Mouse (Mus musculus) forebrain, embryonic 15.5 days (tissue): ENCODE measurements around the gene Auh. TPM values are rescaled to one million over a fixed set of nuclear protein-coding genes. Genes with fewer than 3 reads are reported as not detected.

Source experiments
- ATAC-seq: fragments of 200-750 bp; cut with Nextera tagmentation; replicated peaks from 2 replicates; pipeline ENCODE4 v1.8.0; 2017; ENCODE audit warnings: mild to moderate bottlenecking, moderate TSS enrichment, moderate library complexity
- H3K27ac ChIP-seq: fragments of 300-500 bp; sonication (generic); replicated peaks from 2 replicates; pipeline ENCODE4 v1.5.1; 2015; ENCODE audit warnings: mild to moderate bottlenecking, inconsistent platforms
- H3K27me3 ChIP-seq: fragments of 300-500 bp; sonication (generic); 2 replicates; pipeline ENCODE4 v1.6.1; 2015; ENCODE audit warnings: inconsistent platforms
- H3K36me3 ChIP-seq: fragments of 300-500 bp; sonication (generic); 2 replicates; pipeline ENCODE4 v1.6.1; 2015; ENCODE audit warnings: mild to moderate bottlenecking, inconsistent platforms
- H3K4me1 ChIP-seq: fragments of 300-500 bp; sonication (generic); 2 replicates; pipeline ENCODE4 v1.6.1; 2015; ENCODE audit warnings: inconsistent platforms
- H3K4me2 ChIP-seq: fragments of 300-500 bp; sonication (generic); replicated peaks from 2 replicates; pipeline ENCODE4 v1.6.1; 2015; ENCODE audit warnings: mild to moderate bottlenecking, inconsistent platforms
- H3K4me3 ChIP-seq: fragments of 300-500 bp; sonication (generic); 2 replicates; pipeline ENCODE4 v1.5.1; 2015; ENCODE audit warnings: mild to moderate bottlenecking, inconsistent platforms
- H3K9ac ChIP-seq: fragments of 300-500 bp; sonication (generic); replicated peaks from 2 replicates; pipeline ENCODE4 v1.6.1; 2015; ENCODE audit warnings: mild to moderate bottlenecking, inconsistent platforms
- H3K9me3 ChIP-seq: fragments of 300-500 bp; sonication (generic); 2 replicates; pipeline ENCODE4 v1.6.1; 2016; ENCODE audit warnings: inconsistent platforms
- WGBS: fragments of 180-500 bp; shearing (Covaris S2); methylation state at CpG from one replicate; pipeline ENCODE4 v1.1.7; 2015; ENCODE audit warnings: mixed read lengths; 5-methylcytosine and 5-hydroxymethylcytosine counted together
- polyA plus RNA-seq: library from polyadenylated mRNA; unstranded; fragments of >200 nt; fragmentation: Nextera tagmentation; extraction: Ambion mirVana; gene quantifications from 2 replicates; pipeline ENCODE4 v1.2.1, GENCODE M21; 2015

The Auh gene
- polyA plus RNA-seq, 1 experiment from 2014 or later = 62.8 TPM

DNA sequence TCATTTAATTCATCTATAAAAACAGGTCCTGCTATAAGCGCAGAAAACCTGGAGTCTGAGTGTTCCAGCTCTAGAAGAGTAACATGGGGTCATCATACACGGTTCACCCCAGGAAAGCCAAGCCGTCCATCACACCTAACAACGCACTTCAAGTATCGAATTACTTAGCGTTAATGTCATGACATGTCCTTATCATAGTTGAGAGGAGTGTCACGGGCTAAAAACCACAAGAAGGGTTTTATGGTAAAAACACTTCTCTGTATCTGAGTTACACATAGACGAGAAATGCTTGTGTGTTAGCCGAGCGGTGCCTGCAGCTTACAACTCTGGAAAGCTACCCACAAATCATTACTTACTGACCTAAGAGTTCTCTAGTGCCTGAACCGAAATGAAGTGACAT is 55.6 kb downstream of the Auh start:
- no peaks in the 10 kb centered on the region for H3K9me3 ChIP-seq
- no peak overlapping the region for H3K9ac ChIP-seq
- 89% methylated on average over 11 of the region's 11 CpGs for WGBS
- no peaks in the 10 kb centered on the region for H3K36me3 ChIP-seq
- no peak overlapping the region for H3K4me2 ChIP-seq
- H3K4me3 ChIP-seq = no peak overlapping the region
- no peaks in the 10 kb centered on the region for H3K27me3 ChIP-seq
- peaks cover 19% of the 10 kb centered on the region for H3K4me1 ChIP-seq
- no peak overlapping the region for H3K27ac ChIP-seq
- no peak for ATAC-seq

- Histone ChIP-seq H3K4me2 (0 out of 2 replicates have a peak overlapping the region, but pooled peaks have one; percentile 6), H3K27ac (peak overlapping the region; percentile 84), H3K27me3 (no peaks in the 10 kb centered on the region), H3K9ac (no peak overlapping the region), H3K4me1 (peaks cover 40% of the 10 kb centered on the region), H3K4me3 (no peak overlapping the region), H3K36me3 (no peaks in the 10 kb centered on the region), H3K9me3 (no peaks in the 10 kb centered on the region)
- WGBS = 45% methylated on average over 15 of the region's 15 CpGs
- peak; percentile 86 for ATAC-seq
Observed at GRCm38 (mm10) chr13:52866005-52866792, 63.3 kb downstream of the Auh start.

GRCm38 (mm10) chr13:52863436-52863835 is 66.0 kb downstream of the Auh start:
- no peak for ATAC-seq
- Histone ChIP-seq H3K4me2 (no peak overlapping the region), H3K27me3 (no peaks in the 10 kb centered on the region), H3K4me1 (peaks cover 44% of the 10 kb centered on the region), H3K9ac (no peak overlapping the region), H3K4me3 (no peak overlapping the region), H3K36me3 (no peaks in the 10 kb centered on the region), H3K27ac (no peak overlapping the region), H3K9me3 (no peaks in the 10 kb centered on the region)
- 82% methylated on average over 8 of the region's 8 CpGs for WGBS

DNA sequence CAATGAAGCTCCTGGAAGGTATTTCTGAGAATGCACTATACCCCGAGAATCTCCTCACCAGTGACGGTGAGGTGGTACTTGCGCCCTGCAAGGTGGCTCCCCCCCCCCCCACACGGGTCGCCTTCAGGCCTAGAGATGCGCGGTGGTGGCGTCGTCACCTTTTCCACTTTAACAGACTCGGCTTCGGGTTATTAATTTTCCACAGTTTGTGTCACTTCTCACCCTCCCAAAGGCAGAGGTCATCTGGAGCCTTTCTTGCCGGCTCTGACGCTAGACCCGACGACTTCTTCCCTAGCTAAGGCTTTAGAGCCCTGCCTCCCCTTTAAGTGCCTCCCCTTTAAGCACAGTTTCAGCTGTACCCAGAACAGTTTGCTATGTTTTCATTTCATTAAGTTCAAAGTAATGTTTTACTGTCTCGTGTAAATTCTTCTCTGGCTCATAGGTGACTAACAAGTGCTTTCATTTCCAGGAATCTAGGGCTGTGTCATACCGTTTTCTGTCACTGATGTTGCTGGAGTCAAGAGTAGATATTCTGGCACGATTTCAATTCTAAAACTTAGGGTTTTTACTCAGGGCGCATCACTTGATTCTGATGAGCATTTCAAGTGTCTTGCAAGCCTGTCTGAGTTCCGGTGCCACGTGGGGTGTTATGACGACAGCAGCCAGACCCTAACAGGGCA is 69.3 kb downstream of the Auh start:
- Histone ChIP-seq H3K4me2 (no peak overlapping the region), H3K9ac (no peak overlapping the region), H3K4me1 (peaks cover 27% of the 10 kb centered on the region), H3K4me3 (no peak overlapping the region), H3K27ac (no peak overlapping the region), H3K36me3 (no peaks in the 10 kb centered on the region), H3K9me3 (no peaks in the 10 kb centered on the region), H3K27me3 (no peaks in the 10 kb centered on the region)
- no peak for ATAC-seq
- WGBS = 84% methylated on average over 22 of the region's 22 CpGs

- Histone ChIP-seq H3K4me3 (no peak overlapping the region), H3K9me3 (no peaks in the 10 kb centered on the region), H3K4me1 (peaks cover 25% of the 10 kb centered on the region), H3K9ac (no peak overlapping the region), H3K4me2 (no peak overlapping the region), H3K36me3 (no peaks in the 10 kb centered on the region), H3K27me3 (no peaks in the 10 kb centered on the region), H3K27ac (peak overlapping the region; percentile 35)
- WGBS = 63% methylated on average over 16 of the region's 16 CpGs
- peak; percentile 70 for ATAC-seq
Observed at GRCm38 (mm10) chr13:52859065-52859820, 70.2 kb downstream of the Auh start.

GRCm38 (mm10) chr13:52858373-52858772 is 71.1 kb downstream of the Auh start:
- WGBS = 87% methylated on average over 12 of the region's 12 CpGs
- Histone ChIP-seq H3K36me3 (no peaks in the 10 kb centered on the region), H3K27ac (no peak overlapping the region; the same call in 1 of the 2 replicates), H3K4me1 (peaks cover 25% of the 10 kb centered on the region), H3K9me3 (no peaks in the 10 kb centered on the region), H3K4me3 (no peak overlapping the region), H3K4me2 (no peak overlapping the region), H3K27me3 (no peaks in the 10 kb centered on the region), H3K9ac (no peak overlapping the region)
- no peak for ATAC-seq

DNA sequence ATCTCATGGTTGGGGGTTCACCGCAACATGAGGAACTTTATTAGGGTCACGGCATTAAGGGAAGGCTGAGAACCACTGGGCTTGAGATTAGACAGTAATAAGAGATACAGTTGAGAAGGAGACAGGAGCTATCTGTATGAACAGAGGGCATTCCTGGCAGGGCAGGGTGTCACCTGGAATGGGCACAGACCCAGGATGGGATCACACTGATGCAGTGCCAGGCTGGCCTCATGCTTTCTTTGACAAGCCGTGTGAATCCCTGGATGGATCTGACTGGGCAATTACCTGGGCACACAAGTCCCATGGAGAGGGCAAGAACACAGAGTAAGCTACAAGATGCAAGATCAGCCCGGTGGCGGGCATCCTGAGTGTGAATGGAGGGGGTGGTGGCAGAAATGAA is 71.7 kb downstream of the Auh start:
- H3K4me2 ChIP-seq = no peak overlapping the region
- peaks cover 25% of the 10 kb centered on the region for H3K4me1 ChIP-seq
- 90% methylated on average over 5 of the region's 5 CpGs for WGBS
- no peak overlapping the region for H3K4me3 ChIP-seq
- no peaks in the 10 kb centered on the region for H3K9me3 ChIP-seq
- ATAC-seq = no peak
- no peak overlapping the region for H3K27ac ChIP-seq
- no peak overlapping the region for H3K9ac ChIP-seq
- H3K27me3 ChIP-seq = no peaks in the 10 kb centered on the region
- no peaks in the 10 kb centered on the region for H3K36me3 ChIP-seq

DNA sequence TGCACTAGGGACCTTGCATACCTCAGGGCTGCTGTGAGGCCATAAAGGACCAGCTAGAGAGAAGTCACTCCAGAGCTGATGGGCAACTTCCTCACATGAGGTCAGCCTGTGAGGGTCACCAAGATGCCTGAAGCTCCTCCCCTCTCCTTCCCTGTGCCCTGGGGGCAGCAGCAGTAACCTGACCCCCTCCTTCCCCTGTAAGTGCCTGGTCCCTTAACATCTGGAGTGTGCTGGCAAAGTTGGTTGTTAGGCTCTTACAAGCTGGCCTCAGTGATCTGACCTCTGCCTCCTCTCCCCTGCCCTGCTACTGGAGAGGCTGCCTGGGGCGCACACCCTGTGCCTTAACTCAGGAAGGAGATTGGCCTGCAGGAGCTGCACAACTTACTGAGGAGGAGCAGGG is 75.9 kb downstream of the Auh start:
- no peaks in the 10 kb centered on the region for H3K36me3 ChIP-seq
- H3K27ac ChIP-seq = no peak overlapping the region
- no peak overlapping the region for H3K4me3 ChIP-seq
- no peak overlapping the region for H3K9ac ChIP-seq
- no peaks in the 10 kb centered on the region for H3K9me3 ChIP-seq
- ATAC-seq = no peak
- H3K4me2 ChIP-seq = no peak overlapping the region
- WGBS = 87% methylated on average over 1 of the region's 1 CpGs
- H3K4me1 ChIP-seq = peaks cover 20% of the 10 kb centered on the region
- H3K27me3 ChIP-seq = no peaks in the 10 kb centered on the region

DNA sequence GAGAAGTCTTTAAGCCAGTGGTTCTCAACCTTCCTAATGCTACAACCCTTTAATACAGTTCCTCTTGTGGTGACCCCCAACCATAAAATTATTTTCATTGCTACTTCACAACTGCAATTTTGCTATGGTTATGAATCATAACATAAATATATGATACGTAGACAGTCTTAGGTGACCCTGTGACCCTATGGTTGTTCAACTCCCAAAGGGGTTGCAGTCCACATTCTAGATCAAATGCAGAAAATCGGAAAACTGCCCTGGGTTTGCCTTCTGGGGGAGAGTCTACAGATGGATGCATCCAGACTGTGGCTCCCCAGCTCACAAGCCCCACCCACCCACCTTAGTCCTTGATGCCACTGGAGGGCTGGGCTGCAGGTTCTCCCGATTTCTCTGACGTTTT is 77.6 kb downstream of the Auh start:
- H3K9me3 ChIP-seq = no peaks in the 10 kb centered on the region
- H3K36me3 ChIP-seq = no peaks in the 10 kb centered on the region
- no peak for ATAC-seq
- H3K27ac ChIP-seq = no peak overlapping the region
- no peak overlapping the region for H3K4me3 ChIP-seq
- H3K9ac ChIP-seq = no peak overlapping the region
- 92% methylated on average over 4 of the region's 4 CpGs for WGBS
- H3K4me2 ChIP-seq = no peak overlapping the region
- peaks cover 6% of the 10 kb centered on the region for H3K4me1 ChIP-seq
- no peaks in the 10 kb centered on the region for H3K27me3 ChIP-seq

DNA sequence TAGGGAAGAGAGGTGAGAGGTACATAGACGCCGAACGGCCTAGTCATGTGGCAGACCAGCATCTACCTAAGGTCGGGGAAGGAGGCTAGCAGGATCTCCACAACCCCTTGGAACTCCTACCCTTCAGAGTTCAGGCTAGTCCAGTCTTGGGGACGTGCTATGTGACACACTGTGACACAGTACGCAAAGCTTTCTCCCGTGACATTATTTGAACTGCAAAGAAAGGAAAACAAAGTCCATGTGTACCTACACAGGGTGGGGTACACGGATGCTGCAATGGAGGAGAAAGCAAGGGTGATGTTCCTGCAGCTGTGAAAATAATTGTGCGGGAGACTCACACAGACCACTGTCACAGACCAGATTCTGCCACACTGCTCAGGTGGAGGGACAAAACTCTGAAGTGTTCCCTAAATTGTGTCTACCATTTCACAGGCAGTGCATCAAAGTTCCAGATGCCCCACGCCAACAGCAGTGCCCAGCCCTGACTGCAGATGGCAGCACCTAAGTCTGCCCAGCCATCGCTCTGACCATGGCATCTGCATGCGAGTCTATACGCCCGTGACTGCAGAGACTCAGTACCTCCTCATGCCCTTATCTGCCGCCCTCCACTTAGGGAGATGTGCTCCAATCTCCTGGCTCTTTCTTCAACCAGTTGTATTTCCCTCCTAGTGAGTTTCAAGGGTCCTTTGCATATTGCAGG is 79.3 kb downstream of the Auh start:
- Histone ChIP-seq H3K9ac (no peak overlapping the region), H3K9me3 (no peaks in the 10 kb centered on the region), H3K4me1 (peaks cover 6% of the 10 kb centered on the region), H3K4me3 (no peak overlapping the region), H3K4me2 (no peak overlapping the region), H3K27ac (no peak overlapping the region), H3K36me3 (no peaks in the 10 kb centered on the region), H3K27me3 (no peaks in the 10 kb centered on the region)
- 83% methylated on average over 15 of the region's 15 CpGs for WGBS
- no peak for ATAC-seq

DNA sequence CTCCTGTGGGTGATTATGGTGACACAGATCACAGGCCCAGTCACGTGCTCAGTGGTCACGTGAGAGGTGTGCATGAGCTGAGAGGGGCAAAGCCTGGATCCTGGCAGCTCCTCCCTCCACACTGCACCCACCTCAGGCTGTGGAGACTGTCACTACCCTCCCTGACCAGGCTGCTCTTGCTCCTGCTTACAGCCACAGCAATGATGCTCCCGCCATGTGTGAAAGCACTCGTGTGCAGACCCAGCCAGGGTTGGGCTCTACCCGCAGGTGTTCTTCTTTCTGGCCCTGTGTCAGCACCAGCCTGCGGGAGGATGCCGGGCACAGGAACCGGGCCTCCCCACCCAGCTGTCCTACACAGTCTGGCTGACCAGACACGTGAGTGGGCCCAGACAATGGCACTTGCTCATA is 80.1 kb downstream of the Auh start:
- Histone ChIP-seq H3K4me1 (peaks cover 13% of the 10 kb centered on the region), H3K4me3 (no peak overlapping the region)
- peak; percentile 46 for ATAC-seq

GRCm38 (mm10) chr13:52847481-52847880 is 82.0 kb downstream of the Auh start:
- H3K4me3 ChIP-seq = no peak overlapping the region
- H3K4me1 ChIP-seq = peaks cover 28% of the 10 kb centered on the region
- H3K27ac ChIP-seq = no peak overlapping the region
- no peak for ATAC-seq
- H3K36me3 ChIP-seq = no peaks in the 10 kb centered on the region
- 72% methylated on average over 8 of the region's 8 CpGs for WGBS
- H3K27me3 ChIP-seq = no peaks in the 10 kb centered on the region
- no peak overlapping the region for H3K9ac ChIP-seq
- no peak overlapping the region for H3K4me2 ChIP-seq
- H3K9me3 ChIP-seq = no peaks in the 10 kb centered on the region

More for the DNA sequence above, 80.1 kb downstream of the Auh start:
- Histone ChIP-seq H3K9me3 (no peaks in the 10 kb centered on the region), H3K27ac (no peak overlapping the region), H3K4me2 (no peak overlapping the region), H3K36me3 (no peaks in the 10 kb centered on the region), H3K9ac (no peak overlapping the region), H3K27me3 (no peaks in the 10 kb centered on the region)
- WGBS = 57% methylated on average over 9 of the region's 9 CpGs
